Mouse (Mus musculus) left cerebral cortex, adult 8-10 months (tissue): ENCODE data around the gene Naf1. TPM values are rescaled to one million over a fixed set of nuclear protein-coding genes. Genes with fewer than 3 reads are reported as not detected.

ENCODE experiments used
- DNase-seq, 2 experiments: peaks; one replicate each; pipeline ENCODE4 v3.0.0; 2022; ENCODE audit warnings: low spot score in 2 of 2
- total RNA-seq, 4 experiments: library from RNA; stranded (reverse); gene quantifications; 2 replicates each; pipeline ENCODE4 v1.2.4; 2022

The Naf1 gene
- total RNA-seq: 10 to 100 TPM; 13.0 to 15.4 (median 14.9) TPM

DNA sequence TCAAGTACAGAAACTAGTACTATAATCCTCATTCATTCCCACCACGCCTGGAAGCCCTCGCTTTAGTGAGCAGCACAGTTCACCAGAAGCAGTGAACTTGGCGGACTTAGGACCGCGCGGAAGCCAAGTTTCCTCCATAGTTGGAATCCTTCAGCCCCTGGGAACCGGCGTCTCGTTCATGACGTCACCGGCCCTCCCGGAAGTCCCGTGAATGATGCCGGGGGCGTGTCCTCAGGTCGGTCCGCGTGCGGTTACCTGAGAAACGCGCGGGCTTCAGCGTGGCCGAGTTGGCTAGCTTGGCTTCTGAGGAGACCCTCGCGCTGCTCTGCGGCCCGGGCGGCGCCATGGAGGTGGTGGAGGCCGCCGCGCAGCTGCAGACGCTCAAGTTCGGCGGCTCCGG, at the start of gene Naf1:
TSS of gene Naf1 (plus strand) at position 195 of the 400 bp plus-strand sequence.
- DNase-seq: peak; percentile 91 to 92

DNA sequence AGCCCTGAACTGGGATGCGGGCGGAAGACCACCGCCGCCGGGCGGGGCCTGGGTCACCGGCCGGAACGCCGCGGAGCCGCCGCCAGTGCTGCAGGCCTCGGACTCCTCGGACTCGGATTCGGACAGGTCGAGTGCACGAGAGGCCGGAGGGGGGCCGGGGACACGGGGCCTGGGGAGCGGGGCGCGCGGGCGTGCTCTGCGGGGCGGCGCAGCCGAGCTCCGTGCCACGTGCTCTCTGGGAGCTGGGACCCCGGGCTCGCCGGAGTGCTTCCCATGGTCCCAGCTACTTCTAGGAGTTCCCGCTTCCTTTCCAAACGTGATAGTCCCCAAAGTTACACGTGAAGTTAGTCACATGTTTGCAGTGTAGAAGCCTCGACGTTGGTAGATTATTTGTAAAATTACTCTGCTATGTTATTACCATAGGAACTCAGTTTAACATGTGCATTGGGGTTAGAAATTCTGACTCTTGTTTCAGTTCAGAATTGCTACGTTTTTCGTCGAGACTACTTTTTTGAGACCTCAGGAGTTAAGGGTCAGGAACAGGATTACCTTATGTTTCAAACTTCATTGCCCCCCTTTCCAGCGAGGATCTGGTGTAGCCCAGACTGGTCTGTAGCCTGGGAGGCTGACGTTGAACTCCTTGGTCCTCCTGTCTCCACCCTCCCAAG, 1.0 kb downstream of the Naf1 start:
- no peak for DNase-seq

DNA sequence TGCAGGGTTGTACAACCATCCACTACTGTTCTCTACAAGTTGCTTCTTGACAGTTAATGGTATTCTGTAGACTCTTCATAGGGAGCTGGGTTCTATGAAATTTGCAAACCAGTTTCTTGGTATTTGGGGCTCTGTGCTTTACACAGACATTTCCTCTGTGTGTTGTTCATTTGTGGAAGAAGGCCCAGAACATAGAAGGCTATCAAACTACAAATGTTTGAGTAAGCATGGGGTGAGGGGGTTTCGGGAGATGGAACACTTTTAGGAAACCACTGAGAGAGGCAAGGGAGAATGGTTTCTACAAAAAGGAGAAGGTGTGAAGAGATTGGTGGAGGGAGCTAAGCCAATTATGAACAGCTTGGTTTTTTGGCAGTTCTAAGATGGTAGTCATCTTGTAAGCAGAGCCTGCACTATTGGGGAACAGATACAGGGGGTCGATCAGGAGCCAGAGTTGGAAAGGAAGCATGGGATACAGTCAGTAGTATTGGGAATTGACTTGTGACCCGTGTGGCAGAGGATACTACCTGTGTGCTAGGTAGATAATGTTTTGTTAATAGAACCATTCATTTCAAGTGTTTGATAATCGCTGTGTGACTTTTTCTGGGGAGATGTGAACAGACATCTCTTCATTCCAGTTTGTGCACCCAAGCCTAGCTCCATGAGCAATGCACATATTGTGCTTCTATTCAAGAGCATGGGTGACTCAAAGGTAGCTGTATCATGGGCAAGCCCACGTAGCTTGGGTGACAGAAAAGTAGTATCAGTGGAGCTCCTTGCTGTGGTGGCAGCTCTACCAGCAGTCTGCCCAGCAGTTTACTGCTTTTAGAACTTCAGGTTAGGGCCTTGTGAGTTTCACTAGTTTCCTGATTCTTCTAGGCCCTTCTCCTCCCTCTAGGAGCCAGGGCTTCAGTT, 1.8 kb downstream of the Naf1 start:
- peak in 1 of 2 experiments; percentile 25 for DNase-seq

DNA sequence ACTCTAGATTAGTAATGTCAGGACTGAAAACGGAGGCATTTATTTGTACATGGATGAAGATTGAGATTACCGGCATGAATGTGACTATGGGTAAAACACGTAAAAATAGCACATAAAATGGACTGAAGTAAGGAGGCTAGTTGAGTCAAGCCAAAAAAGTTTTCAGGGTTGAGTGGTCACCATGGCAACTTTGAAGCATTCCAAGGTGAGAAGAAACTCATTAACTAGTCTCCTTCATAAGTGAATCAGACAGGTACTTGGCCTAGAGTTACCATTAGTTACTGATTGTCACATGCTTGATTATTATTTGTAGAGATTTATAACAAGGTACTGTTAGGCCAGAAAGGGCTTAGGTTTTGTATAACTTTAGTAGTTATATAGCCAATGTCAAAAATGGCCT, 3.7 kb downstream of the Naf1 start:
- DNase-seq: no peak

DNA sequence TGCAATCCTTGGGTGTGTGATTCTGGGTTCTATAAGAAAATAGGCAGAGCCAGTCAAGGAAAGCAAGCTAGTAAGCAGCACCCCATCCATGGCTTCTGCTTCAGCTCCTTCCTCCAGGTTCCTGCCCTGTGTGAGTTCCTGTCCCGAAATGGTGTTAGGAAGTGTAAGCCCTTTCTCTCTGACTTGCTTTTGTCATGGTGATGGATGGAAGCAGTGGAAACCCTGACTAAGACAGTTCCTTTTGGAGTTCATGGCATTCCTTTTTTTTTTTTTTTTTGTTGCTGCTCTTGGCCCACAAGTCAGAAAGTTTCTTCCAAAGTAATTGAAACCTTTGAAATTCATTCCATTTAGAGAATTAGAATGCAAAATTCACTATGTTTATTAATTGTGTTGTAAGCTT, 5.1 kb downstream of the Naf1 start:
- DNase-seq: no peak

DNA sequence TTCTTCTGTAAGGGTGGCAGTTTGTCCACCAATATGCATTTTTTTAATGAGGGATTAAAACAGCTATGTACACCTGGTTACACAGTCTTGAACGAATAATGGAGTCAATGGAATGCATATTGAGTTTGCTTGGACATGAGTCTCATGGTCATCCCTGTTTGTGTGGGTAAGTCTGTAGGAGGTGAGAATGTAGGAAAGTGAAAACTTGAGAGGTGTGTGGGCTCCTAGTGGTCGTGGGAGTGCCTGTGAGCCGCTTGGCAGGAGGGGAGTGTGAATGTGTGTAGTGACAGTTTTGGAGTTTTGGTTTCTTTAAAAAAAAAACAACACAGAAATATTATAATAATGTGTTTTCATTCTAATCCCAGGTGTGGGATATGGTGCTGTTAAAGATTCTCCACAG, 7.7 kb downstream of the Naf1 start:
- DNase-seq: peak in 1 of 2 experiments; percentile 24

DNA sequence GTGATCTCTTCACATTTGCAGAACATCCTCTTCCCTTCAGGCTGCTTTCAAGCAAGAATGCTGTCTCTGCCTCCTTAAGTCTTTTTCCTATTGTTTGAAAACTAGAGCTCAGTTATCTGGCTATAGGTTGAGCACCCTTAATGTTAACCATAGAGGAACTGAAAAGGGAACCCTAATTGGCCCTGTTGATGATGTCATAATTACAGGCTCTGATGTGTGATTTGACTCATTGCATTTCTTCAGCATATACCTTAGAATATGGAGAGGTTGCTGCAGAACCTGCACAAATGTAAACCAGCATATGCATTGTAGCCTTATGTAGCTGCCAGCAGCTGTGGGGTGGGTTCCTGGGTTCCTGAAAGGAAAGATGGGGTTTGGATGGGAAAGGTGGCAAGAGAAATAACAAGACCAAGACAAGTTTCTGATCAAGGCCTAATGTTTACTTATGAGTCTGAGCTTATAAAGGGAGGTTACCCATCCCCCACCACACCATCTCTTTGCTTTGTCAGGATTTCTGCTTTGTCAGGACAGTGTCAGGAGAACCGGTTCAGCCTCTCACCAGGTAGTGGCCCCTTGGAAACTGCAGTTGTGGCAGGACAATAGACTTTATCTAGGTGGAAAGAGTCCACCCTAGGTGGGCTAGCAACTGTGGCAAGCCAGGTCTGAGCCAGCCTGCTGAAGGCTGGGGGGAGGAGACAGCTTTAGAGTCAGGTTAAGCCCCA, 9.4 kb downstream of the Naf1 start:
- DNase-seq: no peak

DNA sequence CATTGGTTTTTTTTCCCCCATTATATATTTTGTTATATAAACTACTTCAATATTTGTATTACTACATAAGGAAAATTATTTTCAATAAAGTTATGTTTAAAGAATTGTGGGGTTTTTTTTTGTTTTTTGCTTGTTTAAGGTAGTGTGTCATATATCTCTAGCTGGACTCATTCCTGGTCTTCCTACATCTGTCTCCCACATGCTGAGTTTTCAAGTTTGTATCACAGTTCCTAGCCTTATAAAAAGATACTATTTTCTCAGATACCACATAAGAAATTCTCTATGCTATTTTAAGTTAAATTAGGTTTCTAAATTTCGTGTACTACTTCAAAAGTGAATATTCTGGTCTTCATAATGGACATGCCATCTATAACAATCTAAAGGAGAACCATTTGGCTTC, 23.8 kb downstream of the Naf1 start:
- DNase-seq: no peak

DNA sequence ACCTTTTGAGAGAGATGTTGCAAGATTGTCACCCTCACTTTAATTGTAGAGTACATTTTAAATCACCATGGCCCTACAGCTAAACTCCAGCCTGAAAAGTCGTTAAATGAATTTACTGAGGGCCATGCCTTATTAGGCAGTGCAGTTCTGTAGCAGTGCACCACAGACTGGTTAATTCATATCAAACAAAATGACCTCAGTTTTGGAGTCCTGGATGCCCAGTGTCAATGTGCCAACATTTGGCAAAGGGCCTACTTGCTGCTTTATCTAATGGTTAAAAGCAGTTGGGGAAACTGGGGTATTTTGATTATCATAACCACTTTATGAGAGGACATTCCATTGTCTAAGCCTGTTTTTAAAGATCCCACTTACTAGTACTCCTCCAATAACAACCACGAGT, 31.9 kb downstream of the Naf1 start:
- no peak for DNase-seq

DNA sequence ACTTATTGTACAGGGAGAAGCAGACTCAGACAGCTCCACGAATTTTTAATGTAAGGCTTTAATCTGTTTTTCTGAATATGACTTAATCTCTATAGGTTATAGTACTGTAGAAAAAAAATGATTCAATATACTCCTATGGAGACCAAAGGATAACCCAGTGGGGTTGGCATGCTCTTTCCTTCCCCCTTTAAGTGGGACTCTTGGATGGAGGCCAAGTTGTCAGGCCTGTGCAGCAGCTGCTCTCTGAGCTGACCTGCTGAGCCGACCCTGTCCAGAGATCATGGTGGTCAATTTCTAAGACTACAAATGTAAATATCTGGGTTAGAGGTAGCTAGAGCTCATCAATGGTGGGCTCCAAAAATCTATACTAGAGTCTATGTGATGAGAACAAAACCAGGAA, 45.0 kb downstream of the Naf1 start:
- no peak for DNase-seq

DNA sequence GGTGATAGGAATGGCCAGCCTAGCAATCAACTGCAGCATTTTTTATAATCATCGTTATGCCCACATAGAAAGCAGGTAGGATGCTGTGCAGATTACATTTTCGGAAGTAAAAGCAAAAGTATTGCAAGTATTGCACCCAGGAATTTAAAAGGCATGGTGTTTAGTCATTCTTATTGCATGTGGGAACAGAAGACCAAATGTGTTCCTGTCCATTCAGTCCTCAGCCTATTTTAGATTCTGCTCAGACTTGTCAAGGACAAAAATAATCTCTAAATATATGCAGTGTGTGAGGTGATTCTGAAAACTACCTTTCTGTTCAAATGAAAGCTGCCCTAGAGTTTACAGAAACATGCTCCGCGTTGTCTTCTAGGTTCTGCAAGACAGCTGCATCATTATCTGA, 45.5 kb downstream of the Naf1 start:
- DNase-seq: no peak

DNA sequence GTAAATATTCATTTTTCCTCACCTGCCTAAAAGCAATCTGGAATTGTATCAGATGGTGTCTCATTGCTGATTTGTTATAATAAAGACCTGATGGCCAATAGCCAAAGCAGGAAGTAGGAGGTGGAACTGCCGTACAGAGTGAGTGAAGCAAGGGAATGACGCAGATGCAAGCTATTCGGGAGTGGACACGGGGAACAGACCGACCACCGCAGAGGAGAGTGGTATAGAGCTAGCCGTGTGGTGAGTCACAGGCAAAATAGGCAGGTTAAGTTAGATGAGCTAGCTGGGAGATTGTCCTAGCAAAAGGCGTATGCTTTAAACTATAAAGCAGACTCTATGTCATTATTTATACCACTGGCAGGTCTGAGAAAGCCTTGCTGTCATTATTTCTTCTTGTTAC, 46.1 kb downstream of the Naf1 start:
- DNase-seq: no peak

DNA sequence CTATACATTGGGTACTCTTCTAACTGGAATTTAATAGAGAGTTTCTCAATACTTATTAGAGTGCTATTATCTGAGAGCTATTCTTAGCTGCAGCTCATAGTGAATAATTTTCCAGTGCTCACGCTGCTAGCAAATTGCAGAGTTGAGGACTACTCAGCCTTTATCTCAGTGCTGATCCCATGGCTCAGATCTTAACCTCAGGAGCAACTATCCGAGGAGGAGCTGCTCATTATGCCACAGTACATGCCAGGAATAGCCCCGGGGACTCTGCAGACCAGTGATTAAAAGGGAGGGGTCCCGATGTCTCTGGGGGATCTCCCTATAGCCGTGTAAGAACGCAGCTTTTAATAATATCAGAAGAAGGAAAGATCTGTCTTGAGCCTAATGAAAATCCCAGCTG, 50.7 kb downstream of the Naf1 start:
- DNase-seq: no peak

DNA sequence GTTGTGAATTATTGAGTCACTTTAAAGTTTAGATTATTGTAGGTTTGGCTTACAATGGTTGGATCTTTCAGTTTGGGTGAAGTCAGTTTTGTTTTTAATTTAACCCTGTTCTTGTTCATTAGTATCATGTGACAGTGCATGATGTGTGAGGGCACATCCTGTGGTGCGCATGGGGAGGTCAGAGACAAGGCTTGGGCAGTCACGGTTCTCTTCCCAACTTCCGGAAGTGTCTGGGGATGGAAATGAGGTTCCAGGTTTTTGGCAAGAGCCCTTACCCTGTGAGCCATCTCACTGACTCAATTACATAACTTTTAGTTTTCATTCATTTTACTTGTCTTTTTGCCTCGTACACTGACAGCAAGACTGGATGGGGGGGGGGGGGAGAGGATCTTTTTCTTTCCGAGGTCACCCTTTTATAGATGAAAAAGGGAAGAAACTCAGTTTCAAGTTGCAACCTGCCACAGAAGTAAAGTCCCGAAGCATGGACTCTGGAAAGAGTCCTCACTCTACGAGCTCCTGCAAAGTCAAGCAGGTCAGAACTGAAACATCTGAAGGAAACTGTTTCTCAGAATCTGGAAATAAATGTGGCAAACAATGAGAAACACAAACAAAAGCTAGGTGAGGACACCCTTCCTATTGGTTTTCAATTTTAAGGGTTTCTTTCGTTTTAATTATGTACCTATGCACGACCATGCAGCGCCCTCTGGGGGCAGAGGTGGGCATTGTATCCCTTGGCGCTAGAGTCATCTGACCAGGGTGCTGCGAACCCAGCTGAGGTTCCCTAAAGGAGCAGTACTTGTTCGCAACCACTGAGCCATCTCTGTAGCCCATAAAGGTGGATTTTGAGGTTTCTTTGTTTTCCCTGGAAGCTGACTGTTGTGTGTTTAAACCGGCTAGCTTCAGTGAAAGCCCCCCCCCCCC, 53.9 kb downstream of the Naf1 start:
- no peak for DNase-seq

DNA sequence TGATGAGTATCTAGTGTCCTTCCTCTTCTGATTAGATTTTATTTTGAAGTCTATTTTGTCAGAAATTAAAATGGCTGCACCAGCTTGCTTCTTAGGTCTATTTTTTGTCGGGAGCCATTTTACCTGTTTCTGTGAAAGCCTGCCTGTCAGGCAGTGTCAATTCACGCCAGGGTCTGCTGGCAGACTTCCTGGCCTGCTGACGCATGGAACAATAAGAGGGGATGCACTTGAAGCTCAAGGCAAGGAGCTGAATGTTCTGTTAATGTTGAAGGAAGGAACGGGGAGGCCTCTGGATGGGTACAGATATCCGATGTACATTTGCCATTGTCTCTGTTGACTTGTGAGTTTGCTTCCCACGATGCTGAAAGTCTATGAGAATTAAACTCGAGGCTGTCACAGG, 56.0 kb downstream of the Naf1 start:
- DNase-seq: no peak

DNA sequence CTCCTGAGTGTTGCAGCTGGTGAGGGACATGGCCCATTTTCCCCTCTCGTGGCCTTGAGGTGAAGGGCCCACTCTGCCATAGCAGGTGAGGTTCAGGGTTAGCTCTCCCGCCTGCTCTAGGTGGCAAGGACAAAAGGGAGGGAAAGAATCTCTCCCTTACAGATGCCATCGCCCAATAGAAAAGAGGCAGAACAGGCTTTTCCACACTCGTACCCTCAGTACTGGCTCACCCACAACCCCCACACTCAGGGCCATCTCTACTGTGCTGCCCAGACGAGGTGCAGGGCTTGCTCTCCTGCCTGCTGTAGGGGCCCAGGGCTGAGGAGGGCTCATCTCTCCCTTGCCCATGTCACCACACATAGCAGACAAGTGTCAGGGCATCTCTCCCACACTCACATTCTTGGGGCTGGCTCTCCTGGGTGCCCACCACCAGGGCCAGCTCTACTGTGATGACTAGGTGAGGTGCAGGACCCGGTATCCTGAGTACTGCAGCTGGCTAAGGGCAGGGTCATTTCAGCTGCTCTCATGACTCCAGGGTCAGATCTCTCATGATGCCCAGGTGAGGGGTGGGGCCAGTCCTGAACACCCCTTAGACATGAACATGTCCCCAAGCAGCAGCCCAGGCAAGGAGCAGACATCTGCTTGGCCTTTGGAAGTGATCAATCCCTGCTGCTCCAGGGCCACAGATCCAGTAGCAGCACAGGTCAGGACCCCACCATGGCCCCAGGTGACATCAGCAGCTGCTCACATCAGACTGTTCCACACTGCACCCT, 57.9 kb downstream of the Naf1 start:
- DNase-seq: no peak

DNA sequence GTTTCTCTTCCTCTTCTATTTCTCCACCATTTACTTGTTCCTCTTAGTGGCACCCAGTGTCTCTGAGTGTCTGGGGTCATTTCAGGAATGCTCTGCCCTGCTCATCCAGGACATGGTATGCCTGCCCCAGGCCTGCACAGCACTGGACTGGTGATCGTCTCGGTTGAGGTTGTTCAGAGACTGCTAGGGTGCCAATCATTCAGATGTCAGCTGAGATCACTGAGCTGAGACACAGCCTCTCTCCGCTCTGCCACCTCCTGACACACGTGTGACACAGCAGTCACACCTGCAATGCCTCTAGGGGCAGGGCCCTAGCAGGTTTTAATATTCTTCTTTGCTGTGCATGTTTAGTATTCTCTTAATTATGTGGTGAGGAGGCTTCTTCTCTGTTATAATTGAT, 58.5 kb downstream of the Naf1 start:
- DNase-seq: no peak

DNA sequence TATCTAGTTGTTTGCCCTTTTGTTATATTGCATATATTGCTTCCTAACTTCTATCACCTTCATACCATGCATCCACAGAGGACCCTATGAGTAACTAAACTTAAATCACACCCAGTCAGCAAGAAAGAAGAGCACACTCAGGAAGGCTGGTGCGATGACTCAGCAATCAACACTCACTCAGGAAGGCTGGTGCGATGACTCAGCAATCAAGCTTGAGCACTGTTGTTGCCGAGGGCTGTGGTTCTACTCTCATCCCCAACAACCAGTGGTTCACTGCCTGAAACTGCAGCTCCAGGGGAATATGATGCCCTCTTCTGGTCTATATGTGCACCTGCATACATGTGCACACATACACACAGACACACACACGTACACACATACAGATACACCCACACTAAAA, 73.7 kb downstream of the Naf1 start:
- DNase-seq: no peak

DNA sequence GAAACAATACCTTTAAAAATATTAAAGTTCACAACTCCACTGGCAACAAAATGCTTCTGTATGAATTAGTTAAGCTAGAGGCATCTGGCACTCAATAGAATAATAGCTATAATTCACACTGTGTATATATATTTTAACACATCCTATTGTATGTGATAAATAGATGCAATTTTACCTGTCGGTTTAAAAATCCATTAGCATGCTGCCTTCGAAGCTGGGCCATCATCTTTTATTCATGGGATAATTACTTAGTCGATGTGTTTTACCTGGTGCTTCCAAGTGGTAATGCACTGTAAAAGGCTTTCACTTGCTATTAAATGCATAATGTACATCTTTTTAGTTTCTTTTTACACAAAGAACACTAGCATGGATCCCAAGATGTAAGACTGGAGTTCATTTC, 76.2 kb downstream of the Naf1 start:
- DNase-seq: no peak
